Mouse (Mus musculus) heart, embryonic 12.5 days (tissue): ENCODE measurements around the gene Churc1. TPM values are rescaled to one million over a fixed set of nuclear protein-coding genes. Genes with fewer than 3 reads are reported as not detected.
A peak's percentile ranks its signal among the peaks of the same experiment; 100 is the strongest.

Experiments
- ATAC-seq: fragments of 200-750 bp; cut with Nextera tagmentation; 2 replicates; pipeline ENCODE4 v1.8.0; 2017; ENCODE audit warnings: moderate TSS enrichment, moderate library complexity; ENCODE audit not compliant: insufficient number of reproducible peaks, low FRiP score
- H3K27ac ChIP-seq: fragments of 300-500 bp; sonication (generic); 2 replicates; pipeline ENCODE4 v1.5.1; 2016; ENCODE audit warnings: mild to moderate bottlenecking, moderate library complexity; ENCODE audit not compliant: poor library complexity, severe bottlenecking
- H3K27me3 ChIP-seq: fragments of 300-500 bp; sonication (generic); replicated peaks from 2 replicates; pipeline ENCODE4 v1.6.1; 2016; ENCODE audit warnings: mild to moderate bottlenecking, moderate library complexity
- H3K36me3 ChIP-seq: fragments of 300-500 bp; sonication (generic); 2 replicates; pipeline ENCODE4 v1.6.1; 2016; ENCODE audit warnings: mild to moderate bottlenecking, moderate library complexity
- H3K4me1 ChIP-seq: fragments of 300-500 bp; sonication (generic); replicated peaks from 2 replicates; pipeline ENCODE4 v1.6.1; 2016; ENCODE audit warnings: mild to moderate bottlenecking
- H3K4me2 ChIP-seq: fragments of 300-500 bp; sonication (generic); 2 replicates; pipeline ENCODE4 v1.6.1; 2016; ENCODE audit warnings: mild to moderate bottlenecking, moderate library complexity
- H3K4me3 ChIP-seq: fragments of 300-500 bp; sonication (generic); 2 replicates; pipeline ENCODE4 v1.5.1; 2016; ENCODE audit warnings: mild to moderate bottlenecking
- H3K9ac ChIP-seq: fragments of 300-500 bp; sonication (generic); 2 replicates; pipeline ENCODE4 v1.6.1; 2016; ENCODE audit warnings: mild to moderate bottlenecking, moderate library complexity
- H3K9me3 ChIP-seq: fragments of 300-500 bp; sonication (generic); replicated peaks from 2 replicates; pipeline ENCODE4 v1.6.1; 2016; ENCODE audit warnings: mild to moderate bottlenecking, moderate library complexity
- WGBS: fragments of 180-500 bp; shearing (Covaris S2); methylation state at CpG from one replicate; pipeline ENCODE4 v1.1.7; 2016; 5-methylcytosine and 5-hydroxymethylcytosine counted together
- polyA plus RNA-seq: library from polyadenylated mRNA; unstranded; fragments of >200 nt; fragmentation: Nextera tagmentation; extraction: Ambion mirVana; gene quantifications from 2 replicates; pipeline ENCODE4 v1.2.1, GENCODE M21; 2016

The Churc1 gene
- polyA plus RNA-seq, 1 experiment from 2014 or later = 131 TPM

DNA sequence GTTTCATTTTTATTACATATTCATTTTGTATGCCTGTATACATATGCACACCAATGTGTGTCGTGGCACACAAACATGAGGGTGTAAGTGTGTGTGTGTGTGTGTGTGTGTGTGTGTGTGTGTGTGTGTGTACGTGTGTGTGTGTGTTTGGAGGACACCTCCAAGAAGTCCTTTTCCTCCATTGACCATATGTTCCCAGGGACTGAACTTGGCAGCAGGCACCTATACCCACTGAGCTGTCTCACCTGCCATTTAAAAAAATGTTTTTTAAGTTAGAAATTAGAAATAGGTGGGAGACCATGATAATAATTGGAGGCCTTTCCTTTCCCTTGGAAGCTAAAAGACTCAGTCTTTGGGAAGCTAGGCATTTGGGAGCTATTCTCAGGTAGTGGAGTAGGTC, 48.8 kb downstream of the Churc1 start:
- WGBS = 80% methylated on average over 2 of the region's 2 CpGs
- ATAC-seq = no peak
- Histone ChIP-seq H3K9me3 (no peaks in the 10 kb centered on the region), H3K27ac (no peak overlapping the region), H3K27me3 (0 out of 2 replicates have a peak, but pooled peaks cover 12% of the 10 kb centered on the region), H3K4me2 (no peak overlapping the region), H3K4me3 (no peak overlapping the region), H3K4me1 (0 out of 2 replicates have a peak, but pooled peaks cover 5% of the 10 kb centered on the region), H3K9ac (no peak overlapping the region), H3K36me3 (no peaks in the 10 kb centered on the region)

DNA sequence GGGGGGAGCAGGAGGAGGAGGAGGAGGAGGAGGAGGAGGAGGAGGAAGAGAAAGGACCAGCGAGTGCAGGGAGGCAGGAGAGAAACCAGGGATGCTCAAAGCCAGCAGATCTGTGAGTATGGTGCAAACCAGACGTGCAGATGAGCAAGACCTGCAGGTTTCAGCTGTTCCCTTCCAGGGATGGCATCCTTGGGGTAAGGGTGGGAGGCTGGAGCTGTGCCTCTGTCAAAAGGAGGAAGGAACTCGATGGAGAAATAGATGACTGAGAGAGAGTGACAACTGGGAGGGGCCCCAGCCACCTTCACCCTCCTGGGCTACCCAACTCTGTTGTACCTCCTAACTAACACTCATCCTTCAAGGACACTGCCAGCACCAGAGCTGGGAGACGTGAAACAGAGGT, 51.4 kb downstream of the Churc1 start:
- no peak overlapping the region for H3K27ac ChIP-seq
- H3K9ac ChIP-seq = no peak overlapping the region
- H3K4me1 ChIP-seq = peaks cover 13% of the 10 kb centered on the region; the same call in 1 of the 2 replicates
- H3K4me2 ChIP-seq = no peak overlapping the region
- peaks cover 37% of the 10 kb centered on the region for H3K27me3 ChIP-seq
- H3K9me3 ChIP-seq = no peaks in the 10 kb centered on the region
- 37% methylated on average over 4 of the region's 4 CpGs for WGBS
- no peaks in the 10 kb centered on the region for H3K36me3 ChIP-seq
- no peak for ATAC-seq
- H3K4me3 ChIP-seq = no peak overlapping the region

DNA sequence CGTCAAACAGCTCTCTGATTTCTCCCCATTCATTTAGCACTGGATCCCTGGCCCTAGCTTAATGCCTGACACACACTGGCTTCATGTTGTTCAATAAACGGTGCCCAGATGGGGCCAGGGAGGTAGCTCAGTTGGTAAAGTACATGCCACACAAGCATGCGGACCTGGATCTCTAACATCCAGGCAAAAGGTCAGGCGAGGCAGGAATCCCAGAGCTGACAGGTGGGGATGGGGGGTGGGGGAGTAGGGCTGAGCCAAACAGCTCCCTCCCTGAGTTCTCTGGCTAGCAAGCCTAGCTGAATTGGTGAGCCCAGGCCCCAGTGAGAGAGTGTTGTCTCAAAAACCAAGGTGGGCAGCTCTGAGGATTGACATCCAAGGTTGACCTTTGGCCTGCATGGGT, 51.8 kb downstream of the Churc1 start:
- Histone ChIP-seq H3K36me3 (no peaks in the 10 kb centered on the region), H3K4me1 (peaks cover 16% of the 10 kb centered on the region; the same call in 1 of the 2 replicates), H3K9me3 (no peaks in the 10 kb centered on the region), H3K27ac (no peak overlapping the region), H3K9ac (no peak overlapping the region), H3K27me3 (peaks cover 41% of the 10 kb centered on the region), H3K4me3 (no peak overlapping the region), H3K4me2 (no peak overlapping the region)
- 64% methylated on average over 4 of the region's 4 CpGs for WGBS
- ATAC-seq = no peak

DNA sequence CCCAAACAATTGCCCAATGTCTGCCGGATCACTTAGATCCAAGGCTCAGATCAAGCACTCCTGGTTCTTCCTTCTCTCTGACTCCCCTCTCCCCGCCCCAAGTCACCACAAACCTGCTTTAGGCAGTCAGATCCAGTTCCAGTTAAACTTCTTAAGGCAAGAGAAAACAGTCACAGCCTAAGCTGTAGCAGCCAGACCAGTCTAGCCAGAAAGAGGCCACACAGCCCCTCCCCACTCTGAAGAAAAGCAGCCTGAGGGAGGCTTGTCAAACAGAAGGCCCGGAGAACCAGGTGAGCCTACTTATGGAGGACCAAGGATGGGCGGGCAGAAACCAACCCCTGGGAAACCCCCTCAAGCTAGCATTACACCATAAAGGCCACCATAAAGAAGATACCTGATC, 52.8 kb downstream of the Churc1 start:
- Histone ChIP-seq H3K4me2 (no peak overlapping the region), H3K27me3 (peaks cover 46% of the 10 kb centered on the region), H3K9ac (no peak overlapping the region), H3K9me3 (no peaks in the 10 kb centered on the region), H3K36me3 (no peaks in the 10 kb centered on the region), H3K27ac (no peak overlapping the region), H3K4me3 (no peak overlapping the region), H3K4me1 (peaks cover 19% of the 10 kb centered on the region; the same call in 1 of the 2 replicates)
- WGBS = 74% methylated on average over 4 of the region's 4 CpGs
- no peak for ATAC-seq

DNA sequence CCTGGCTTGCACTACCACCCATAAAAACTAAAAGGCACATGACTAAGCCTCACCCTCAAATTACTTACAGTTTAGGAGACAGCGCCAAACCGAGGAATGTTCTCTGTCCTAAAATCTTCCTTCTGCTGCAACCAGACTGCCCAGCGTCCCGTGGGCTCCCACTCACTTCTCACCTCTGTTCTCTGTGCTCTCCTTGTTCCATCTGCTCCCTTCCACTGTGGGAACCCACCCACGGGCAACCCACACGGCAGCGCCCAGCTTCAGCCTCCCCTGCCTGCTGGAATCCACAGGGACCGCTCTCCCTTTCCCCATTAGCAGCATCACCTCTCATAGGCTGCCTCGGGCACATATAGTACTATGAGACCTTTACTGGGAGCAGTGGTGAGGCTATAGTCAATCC, 53.6 kb downstream of the Churc1 start:
- H3K4me1 ChIP-seq = peaks cover 19% of the 10 kb centered on the region; the same call in 1 of the 2 replicates
- no peak overlapping the region for H3K27ac ChIP-seq
- no peaks in the 10 kb centered on the region for H3K36me3 ChIP-seq
- 85% methylated on average over 9 of the region's 9 CpGs for WGBS
- ATAC-seq = no peak
- H3K9ac ChIP-seq = no peak overlapping the region
- H3K27me3 ChIP-seq = peaks cover 54% of the 10 kb centered on the region
- H3K9me3 ChIP-seq = no peaks in the 10 kb centered on the region
- H3K4me3 ChIP-seq = no peak overlapping the region
- no peak overlapping the region for H3K4me2 ChIP-seq

DNA sequence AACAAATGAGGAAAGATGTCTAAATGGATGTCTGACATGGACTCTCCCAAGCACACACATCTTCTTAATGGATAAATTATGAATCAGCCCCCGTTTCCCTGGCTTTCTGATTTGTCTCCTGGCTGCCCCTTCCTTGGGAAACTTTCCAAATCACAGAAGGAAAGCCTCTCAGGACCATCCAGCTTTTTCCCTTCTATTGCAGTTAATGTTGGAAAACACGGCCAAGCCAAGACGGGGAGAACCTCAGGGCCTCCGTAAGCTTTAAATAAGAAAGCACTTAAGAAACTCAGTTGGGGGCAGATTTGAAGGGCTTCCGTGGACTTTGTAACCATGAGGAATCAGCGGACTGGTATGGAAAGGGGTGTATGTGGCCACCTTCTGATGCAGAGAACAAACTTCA, 54.5 kb downstream of the Churc1 start:
- H3K27me3 ChIP-seq = peaks cover 60% of the 10 kb centered on the region
- H3K4me1 ChIP-seq = peaks cover 23% of the 10 kb centered on the region
- no peak for ATAC-seq
- 82% methylated on average over 6 of the region's 6 CpGs for WGBS
- H3K4me2 ChIP-seq = no peak overlapping the region
- H3K36me3 ChIP-seq = no peaks in the 10 kb centered on the region
- no peak overlapping the region for H3K27ac ChIP-seq
- no peak overlapping the region for H3K9ac ChIP-seq
- H3K4me3 ChIP-seq = no peak overlapping the region
- H3K9me3 ChIP-seq = no peaks in the 10 kb centered on the region

DNA sequence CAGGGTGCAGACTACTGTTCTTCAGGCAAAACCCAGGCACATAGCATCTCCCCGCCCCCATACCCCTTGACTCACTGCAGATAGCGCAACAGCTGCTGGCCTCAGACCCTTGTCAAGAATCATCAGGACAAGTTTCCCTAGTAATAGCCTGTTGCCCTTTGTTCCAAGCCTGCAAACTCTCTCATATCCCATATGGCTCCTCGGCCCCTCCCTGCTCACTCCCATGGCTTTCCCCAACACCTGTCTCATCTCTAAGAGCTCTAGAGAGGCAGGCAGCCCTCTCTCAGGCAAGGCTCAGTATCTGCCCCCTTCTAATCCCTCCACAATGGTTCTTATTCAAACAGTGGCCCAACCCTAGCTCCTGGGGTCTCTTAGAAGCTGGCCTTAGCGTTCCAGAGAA, 55.3 kb downstream of the Churc1 start:
- WGBS = 46% methylated on average over 4 of the region's 4 CpGs
- Histone ChIP-seq H3K4me2 (no peak overlapping the region), H3K27me3 (peaks cover 68% of the 10 kb centered on the region), H3K27ac (no peak overlapping the region), H3K9ac (no peak overlapping the region), H3K4me1 (peaks cover 23% of the 10 kb centered on the region), H3K4me3 (no peak overlapping the region), H3K9me3 (no peaks in the 10 kb centered on the region), H3K36me3 (no peaks in the 10 kb centered on the region)
- ATAC-seq = no peak

DNA sequence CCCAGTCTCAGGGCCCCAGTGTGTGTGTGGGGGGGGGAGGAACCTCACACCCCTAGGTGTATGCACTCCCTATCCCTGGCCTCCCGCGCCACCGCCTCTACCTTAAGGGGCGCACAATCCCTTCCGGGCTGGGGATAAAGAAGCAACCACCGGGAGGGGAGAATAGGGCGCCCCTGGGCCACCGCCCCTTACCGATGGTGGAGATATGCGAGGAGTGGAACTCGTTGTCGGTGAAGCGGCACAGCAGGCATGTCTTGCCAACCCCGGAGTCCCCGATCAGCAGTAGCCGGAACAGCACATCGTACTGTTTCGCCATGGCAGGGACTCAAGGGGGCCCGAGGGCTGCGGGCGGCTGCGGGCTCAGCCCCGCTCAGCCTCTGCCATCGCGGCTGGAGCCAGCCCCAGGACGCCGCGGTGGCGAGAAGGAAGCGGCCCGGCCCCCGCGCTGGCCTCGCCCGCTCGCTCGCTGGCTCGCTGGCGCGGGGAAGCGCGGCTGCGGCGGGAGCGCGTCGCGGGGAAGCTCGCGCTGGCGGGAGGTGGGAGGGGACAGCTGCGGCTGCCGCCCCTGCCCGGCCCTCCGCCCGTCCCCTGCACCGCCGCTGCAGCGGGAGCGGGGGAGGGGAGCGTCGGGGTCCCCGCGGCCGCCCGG, 56.8 kb downstream of the Churc1 start:
- peak; percentile 54 for ATAC-seq
- WGBS = under 1% methylated on average over 45 of the region's 66 CpGs
- H3K4me2 ChIP-seq = peak overlapping the region; percentile 91
- H3K4me1 ChIP-seq = peaks cover 22% of the 10 kb centered on the region
- peak overlapping the region; percentile 71 for H3K4me3 ChIP-seq
- no peak overlapping the region for H3K27ac ChIP-seq
- H3K9ac ChIP-seq = peak overlapping the region; percentile 76
- H3K27me3 ChIP-seq = peaks cover 61% of the 10 kb centered on the region
- H3K9me3 ChIP-seq = no peaks in the 10 kb centered on the region
- no peaks in the 10 kb centered on the region for H3K36me3 ChIP-seq

DNA sequence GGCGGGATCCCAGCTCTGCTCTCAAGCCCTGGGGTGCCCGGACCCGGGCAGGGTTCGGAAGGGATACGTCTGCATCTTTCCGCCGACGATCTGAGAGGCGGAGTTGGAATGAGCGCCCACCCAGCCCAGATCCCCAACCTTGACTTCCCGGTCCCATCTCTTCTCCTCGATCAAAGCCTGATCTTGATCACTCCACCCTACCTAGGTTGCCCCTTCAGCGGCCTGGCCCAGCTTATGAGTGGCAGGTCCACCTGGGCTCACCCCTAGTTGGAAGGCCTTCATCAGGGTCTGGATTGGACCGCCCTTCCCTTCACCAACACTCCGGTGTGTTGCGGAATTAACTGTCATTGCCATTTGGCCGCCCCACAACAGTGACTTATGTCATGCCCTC, 57.3 kb downstream of the Churc1 start, which contains the start of gene Rab15:
Gene Rab15, minus strand, starts transcription at position 258 of the 391 bp plus-strand sequence.
- H3K36me3 ChIP-seq = no peaks in the 10 kb centered on the region
- no peaks in the 10 kb centered on the region for H3K9me3 ChIP-seq
- H3K4me1 ChIP-seq = peaks cover 18% of the 10 kb centered on the region
- ATAC-seq = no peak
- H3K27me3 ChIP-seq = peaks cover 60% of the 10 kb centered on the region
- H3K27ac ChIP-seq = no peak within 1 kb of the TSS
- peak within 1 kb of the TSS; percentile 71 for H3K4me3 ChIP-seq
- H3K9ac ChIP-seq = peak within 1 kb of the TSS; percentile 76
- 2% methylated on average over 17 of the region's 17 CpGs for whole genome bisulfite sequencing
- peak within 1 kb of the TSS; percentile 91 for H3K4me2 ChIP-seq

DNA sequence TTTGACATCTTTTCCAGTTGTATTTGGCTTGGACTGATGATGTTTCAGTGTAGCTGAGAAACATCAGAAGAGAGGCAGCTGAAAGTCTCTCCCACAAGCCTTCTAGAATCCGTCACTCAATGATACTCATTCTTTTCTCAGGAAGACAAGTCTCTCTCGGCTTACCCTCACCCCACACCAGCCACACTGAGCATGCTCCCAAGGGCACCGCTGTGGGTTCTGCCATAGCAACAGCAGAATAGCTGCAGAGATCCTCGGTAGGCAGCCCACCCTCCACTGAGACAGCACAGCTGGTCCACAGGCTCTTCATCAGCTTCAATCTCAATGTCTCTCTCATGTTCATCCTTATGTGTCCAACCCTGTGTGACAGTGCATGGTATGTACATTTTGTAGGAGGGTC, 59.9 kb downstream of the Churc1 start:
- H3K27ac ChIP-seq = no peak overlapping the region
- whole genome bisulfite sequencing = 63% methylated on average over 4 of the region's 4 CpGs
- peaks cover 18% of the 10 kb centered on the region for H3K4me1 ChIP-seq
- no peaks in the 10 kb centered on the region for H3K9me3 ChIP-seq
- no peak overlapping the region for H3K9ac ChIP-seq
- H3K4me3 ChIP-seq = no peak overlapping the region
- ATAC-seq = no peak
- H3K4me2 ChIP-seq = no peak overlapping the region
- peaks cover 49% of the 10 kb centered on the region for H3K27me3 ChIP-seq
- no peaks in the 10 kb centered on the region for H3K36me3 ChIP-seq

DNA sequence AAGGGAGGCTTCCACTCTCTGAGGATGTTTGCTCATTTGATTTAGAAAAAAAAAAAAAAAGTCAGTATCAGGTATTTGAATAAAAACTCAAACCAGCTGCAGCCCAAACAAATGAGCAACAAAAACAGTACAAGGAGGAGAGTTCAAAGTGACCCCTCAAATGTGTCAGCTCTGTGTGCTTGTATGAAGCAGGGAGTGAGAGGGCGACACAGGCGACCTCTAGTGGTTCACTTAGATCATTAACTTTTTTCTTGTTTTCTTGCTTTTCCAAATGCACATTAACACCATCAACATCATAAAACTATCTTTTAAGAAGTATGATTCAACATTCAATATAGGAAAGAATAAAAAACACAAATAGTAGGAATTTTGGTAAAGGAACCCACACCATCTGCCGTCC, 67.4 kb downstream of the Churc1 start:
- 5% methylated on average over 3 of the region's 3 CpGs for WGBS
- 0 out of 2 replicates have a peak, but pooled peaks cover 5% of the 10 kb centered on the region for H3K27me3 ChIP-seq
- no peak for ATAC-seq
- H3K36me3 ChIP-seq = no peaks in the 10 kb centered on the region
- H3K4me1 ChIP-seq = no peaks in the 10 kb centered on the region
- H3K9me3 ChIP-seq = no peaks in the 10 kb centered on the region
- no peak overlapping the region for H3K4me2 ChIP-seq
- H3K27ac ChIP-seq = no peak overlapping the region
- H3K4me3 ChIP-seq = no peak overlapping the region
- no peak overlapping the region for H3K9ac ChIP-seq
